Comparison of ENCODE assay signal across 28 mouse cellular contexts in the genomic region with DNA sequence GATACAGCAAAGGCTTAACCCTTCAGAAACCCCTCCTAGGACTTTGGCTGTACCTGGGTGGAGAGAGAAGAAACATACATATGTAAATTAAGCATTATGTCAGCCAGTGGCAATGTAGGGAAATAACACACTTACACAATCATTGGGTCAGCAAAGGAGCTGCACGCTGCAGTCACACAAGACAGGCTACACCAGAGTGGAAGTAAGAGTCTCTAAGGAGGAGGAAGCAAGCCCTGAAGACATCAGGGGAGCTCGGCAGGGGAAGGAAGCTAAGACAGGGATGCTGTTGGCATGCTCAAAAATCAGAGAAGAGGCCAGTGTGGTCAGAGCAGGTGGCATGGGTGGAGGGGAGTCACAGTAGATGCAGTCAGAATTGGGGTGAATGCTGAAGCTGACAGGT.
"Had no signal": no experiment of that assay in that cellular context is flagged by ENCODE, and none has a peak within 500 bp of the region (broad histone marks: within the 10 kb centered on the region; RNA-seq: fewer than 3 reads in every experiment).

No protein-coding gene starts in this region.

- H3K27me3 ChIP-seq: heart, embryonic 15.5 days had no signal

- ATAC-seq: hindbrain, embryonic 16.5 days; inflammation-experienced regulatory T-cells, adult 6 months; intestine, embryonic 15.5 days; intestine, postnatal 0 days had no signal

- H3K27ac ChIP-seq: heart, adult 2 months; heart, embryonic 13.5 days; heart, embryonic 15.5 days; hindbrain, embryonic 10.5 days; hindbrain, embryonic 12.5 days; hindbrain, embryonic 14.5 days; intestine, embryonic 15.5 days; layer of hippocampus, adult 2 months; left cerebral cortex, adult 2 months; limb, embryonic 10.5 days; limb, embryonic 12.5 days; liver, embryonic 13.5 days; liver, embryonic 15.5 days had no signal

- H3K36me3 ChIP-seq: heart, embryonic 13.5 days; heart, embryonic 15.5 days; hindbrain, embryonic 10.5 days; hindbrain, embryonic 12.5 days; intestine, embryonic 15.5 days; limb, embryonic 10.5 days; limb, embryonic 12.5 days; liver, embryonic 13.5 days; liver, embryonic 15.5 days had no signal

- H3K9me3 ChIP-seq: heart, embryonic 13.5 days; heart, embryonic 15.5 days; hindbrain, embryonic 10.5 days; hindbrain, embryonic 12.5 days; intestine, embryonic 15.5 days; limb, embryonic 10.5 days; limb, embryonic 12.5 days; liver, embryonic 13.5 days; liver, embryonic 15.5 days had no signal

- H3K4me1 ChIP-seq: heart, embryonic 13.5 days; heart, embryonic 15.5 days; hindbrain, embryonic 10.5 days; hindbrain, embryonic 12.5 days; intestine, embryonic 15.5 days; limb, embryonic 10.5 days; limb, embryonic 12.5 days; liver, embryonic 13.5 days; liver, embryonic 15.5 days had no signal

- H3K9ac ChIP-seq: heart, embryonic 13.5 days; heart, embryonic 15.5 days; hindbrain, embryonic 12.5 days; hindbrain, embryonic 14.5 days; intestine, embryonic 15.5 days; limb, embryonic 12.5 days; liver, embryonic 13.5 days; liver, embryonic 15.5 days had no signal

- H3K4me3 ChIP-seq: heart, adult 2 months; heart, embryonic 13.5 days; heart, embryonic 15.5 days; hindbrain, embryonic 10.5 days; hindbrain, embryonic 12.5 days; intestine, embryonic 15.5 days; layer of hippocampus, adult 2 months; left cerebral cortex, adult 2 months; limb, embryonic 10.5 days; limb, embryonic 12.5 days; liver, embryonic 13.5 days; liver, embryonic 15.5 days had no signal

- H3K4me2 ChIP-seq: heart, embryonic 11.5 days; heart, embryonic 13.5 days; heart, embryonic 15.5 days; hindbrain, embryonic 12.5 days; hindbrain, embryonic 14.5 days; intestine, embryonic 15.5 days; limb, embryonic 12.5 days; liver, embryonic 11.5 days; liver, embryonic 13.5 days; liver, embryonic 15.5 days had no signal

- DNase-seq: gastrocnemius, postnatal 14 days; gastrocnemius, postnatal 36 days; heart, adult 2 months; heart, postnatal 14 days; heart, postnatal 4 days; kidney, adult 18-20 months; kidney, adult 8-10 months; kidney, postnatal 10 days; kidney, postnatal 25 days; kidney, postnatal 4 days; liver; liver, embryonic 13.5 days had no signal
